Mouse (Mus musculus): Measurements from ENCODE around the gene Tefm. TPM values are rescaled to one million over a fixed set of nuclear protein-coding genes. Genes with fewer than 3 reads are reported as not detected.
"Not testable (repeated sequence)": the region's sequence is repeated elsewhere in the genome, so short reads cannot be mapped to it uniquely, and the experiment has no call there.

The Tefm gene
- polyA plus RNA-seq (2015; fragmentation: Nextera tagmentation; extraction: Ambion mirVana) = 26.5 and 27.8 TPM in 2 replicates

GRCm38 (mm10) chr11:80141825-80142521 lies at the start of gene Tefm:
Gene Tefm, minus strand, starts transcription at chr11:80142175.
- under 1% methylated on average over 40 of the region's 40 CpGs for WGBS
- peak; percentile 88 for ATAC-seq (ENCODE audit: insufficient read depth, low FRiP score, low read depth)
- peak within 1 kb of the TSS; percentile 73 for H3K4me2 ChIP-seq
- peaks cover under 1% of the 10 kb centered on the region; the same call in 1 of the 2 replicates for H3K36me3 ChIP-seq
- peaks cover 13% of the 10 kb centered on the region for H3K4me1 ChIP-seq
- peak within 1 kb of the TSS; percentile 48 for H3K9ac ChIP-seq
- peak within 1 kb of the TSS; percentile 58 for H3K4me3 ChIP-seq (replicated peaks)
- H3K9me3 ChIP-seq = no peaks in the 10 kb centered on the region
- H3K27me3 ChIP-seq (replicated peaks) = no peaks in the 10 kb centered on the region
- H3K27ac ChIP-seq = peak within 1 kb of the TSS; percentile 64

GRCm38 (mm10) chr11:80190280-80190679 lies 48.3 kb upstream of the Tefm start:
- Histone ChIP-seq H3K4me2 (no peak overlapping the region), H3K9me3 (no peaks in the 10 kb centered on the region), H3K27me3 (replicated peaks) (no peaks in the 10 kb centered on the region), H3K27ac (no peak overlapping the region), H3K4me1 (no peaks in the 10 kb centered on the region), H3K4me3 (replicated peaks) (no peak overlapping the region), H3K9ac (no peak overlapping the region), H3K36me3 (peaks cover 8% of the 10 kb centered on the region; the same call in 1 of the 2 replicates)
- ATAC-seq (ENCODE audit: insufficient read depth, low FRiP score, low read depth) = no peak
- WGBS = 58% methylated on average over 4 of the region's 4 CpGs

DNA sequence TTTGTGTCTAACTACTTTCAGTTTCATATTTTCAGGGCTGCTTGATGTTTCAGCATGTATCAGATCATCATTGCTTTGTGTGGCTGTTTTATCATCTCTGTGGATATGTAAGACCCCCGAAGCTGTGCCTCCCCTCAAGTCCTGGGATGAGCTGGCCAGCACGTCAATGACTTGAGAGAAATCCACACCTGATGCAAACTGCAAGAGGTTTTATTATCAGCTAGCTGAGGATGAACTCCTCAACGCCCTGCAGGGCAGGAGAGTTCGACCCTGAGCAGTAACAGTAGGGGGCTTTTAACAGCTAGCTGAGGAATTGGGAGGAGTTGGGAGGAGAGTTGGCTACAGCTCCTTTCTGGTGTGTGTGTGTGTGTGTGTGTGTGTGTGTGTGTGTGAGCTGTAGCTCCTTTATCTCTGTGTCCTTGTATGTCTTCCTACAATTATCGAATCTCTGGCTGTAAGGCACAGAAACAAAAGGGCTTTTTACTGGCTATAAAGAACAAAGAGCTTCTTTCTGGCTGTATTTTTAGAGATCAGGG lies 43.5 kb upstream of the Tefm start:
- not testable (repeated sequence) for H3K27ac ChIP-seq; H3K4me2 ChIP-seq; H3K9ac ChIP-seq; H3K9me3 ChIP-seq; H3K36me3 ChIP-seq; H3K4me1 ChIP-seq; ATAC-seq (ENCODE audit: insufficient read depth, low FRiP score, low read depth); H3K4me3 ChIP-seq (replicated peaks); H3K27me3 ChIP-seq (replicated peaks)
- WGBS = 71% methylated on average over 5 of the region's 5 CpGs

DNA sequence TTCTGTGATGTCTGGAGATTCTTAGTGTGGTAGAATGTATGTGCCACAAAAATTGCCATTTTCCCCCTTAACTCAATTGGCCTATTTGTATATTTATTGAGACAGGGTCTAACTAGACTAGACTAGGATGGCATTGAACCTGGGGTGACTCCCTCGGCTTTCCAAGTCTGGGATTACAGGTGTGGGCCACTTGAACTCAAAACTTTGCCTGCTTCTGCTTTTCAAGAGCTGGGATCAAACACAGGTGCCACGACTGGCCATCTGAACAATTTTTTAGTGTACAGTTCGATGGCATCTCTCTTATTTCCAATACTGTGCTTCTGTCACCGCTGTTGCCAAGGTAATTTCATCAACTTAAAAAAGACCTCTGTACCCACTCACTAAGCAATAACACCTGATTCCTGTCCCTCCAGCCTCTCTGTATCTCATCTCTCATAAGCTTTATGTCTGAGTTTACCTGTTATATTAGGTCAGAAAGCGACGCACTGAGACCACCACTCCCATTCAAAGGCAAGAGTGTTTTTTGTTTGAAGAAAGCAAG lies 42.6 kb upstream of the Tefm start:
- peak overlapping the region; percentile 91 for H3K4me3 ChIP-seq (replicated peaks)
- H3K9me3 ChIP-seq = no peaks in the 10 kb centered on the region
- WGBS = 79% methylated on average over 6 of the region's 6 CpGs
- no peaks in the 10 kb centered on the region for H3K27me3 ChIP-seq (replicated peaks)
- H3K4me1 ChIP-seq = no peaks in the 10 kb centered on the region
- H3K36me3 ChIP-seq = no peaks in the 10 kb centered on the region
- no peak for ATAC-seq (ENCODE audit: insufficient read depth, low FRiP score, low read depth)
- H3K27ac ChIP-seq = no peak overlapping the region
- no peak overlapping the region for H3K9ac ChIP-seq
- H3K4me2 ChIP-seq = peak overlapping the region; percentile 70

DNA sequence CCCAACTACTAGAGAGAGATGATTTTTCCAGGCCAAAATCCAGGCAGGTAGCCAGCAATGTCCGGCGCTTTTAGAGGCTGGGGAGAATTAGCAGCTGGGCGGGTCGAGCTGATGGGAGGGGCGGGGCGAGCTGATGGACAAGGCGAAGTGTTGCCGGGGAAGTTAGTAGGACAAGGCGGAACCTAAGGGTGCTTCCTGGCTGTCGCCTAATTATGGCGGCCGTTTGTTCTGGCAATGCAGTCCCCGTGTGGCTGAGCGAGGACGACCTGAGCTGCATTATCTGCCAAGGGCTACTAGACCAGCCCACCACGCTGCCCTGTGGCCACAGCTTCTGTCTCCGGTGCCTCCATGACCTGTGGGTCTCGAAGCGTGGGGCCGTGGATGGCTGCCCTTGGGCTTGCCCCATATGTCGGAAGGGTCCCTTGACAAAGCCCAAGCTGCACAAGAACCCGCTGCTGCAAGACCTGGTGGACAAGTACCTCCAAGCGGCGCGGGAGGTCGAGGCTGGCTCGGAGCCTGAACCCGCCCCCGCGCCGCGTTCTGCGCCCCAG lies 41.8 kb upstream of the Tefm start, which contains the start of gene Rnf135:
TSS of gene Rnf135 (plus strand) at position 147 of the 551 bp plus-strand sequence.
- Histone ChIP-seq H3K27ac (peak within 1 kb of the TSS; percentile 90), H3K4me2 (peak within 1 kb of the TSS; percentile 70), H3K27me3 (replicated peaks) (no peaks in the 10 kb centered on the region), H3K36me3 (no peaks in the 10 kb centered on the region), H3K9me3 (no peaks in the 10 kb centered on the region), H3K4me1 (no peaks in the 10 kb centered on the region), H3K9ac (peak within 1 kb of the TSS; percentile 69), H3K4me3 (replicated peaks) (peak within 1 kb of the TSS; percentile 91)
- peak; percentile 94 for ATAC-seq (ENCODE audit: insufficient read depth, low FRiP score, low read depth)
- under 1% methylated on average over 33 of the region's 33 CpGs for WGBS

GRCm38 (mm10) chr11:80183054-80183704 lies 41.2 kb upstream of the Tefm start:
- peak overlapping the region; percentile 90; the same call in 1 of the 2 replicates for H3K27ac ChIP-seq
- H3K27me3 ChIP-seq (replicated peaks) = not testable (repeated sequence)

GRCm38 (mm10) chr11:80181021-80181749 lies 39.2 kb upstream of the Tefm start:
- Histone ChIP-seq H3K4me3 (replicated peaks) (no peak overlapping the region), H3K27me3 (replicated peaks) (no peaks in the 10 kb centered on the region), H3K4me1 (no peaks in the 10 kb centered on the region), H3K9me3 (no peaks in the 10 kb centered on the region), H3K36me3 (no peaks in the 10 kb centered on the region), H3K9ac (no peak overlapping the region), H3K27ac (no peak overlapping the region), H3K4me2 (no peak overlapping the region)
- 58% methylated on average over 5 of the region's 5 CpGs for whole genome bisulfite sequencing
- ATAC-seq (ENCODE audit: insufficient read depth, low FRiP score, low read depth) = no peak

More at GRCm38 (mm10) chr11:80183054-80183704, 41.2 kb upstream of the Tefm start:
- H3K9me3 ChIP-seq, H3K9ac ChIP-seq, H3K4me1 ChIP-seq, H3K36me3 ChIP-seq: not testable (repeated sequence)
- peak overlapping the region; percentile 70 for H3K4me2 ChIP-seq
- peak overlapping the region; percentile 91 for H3K4me3 ChIP-seq (replicated peaks)
- 43% methylated on average over 12 of the region's 12 CpGs for WGBS
- ATAC-seq (ENCODE audit: insufficient read depth, low FRiP score, low read depth) = peak; percentile 67

- Histone ChIP-seq H3K27me3 (replicated peaks) (no peaks in the 10 kb centered on the region), H3K27ac (no peak overlapping the region), H3K36me3 (no peaks in the 10 kb centered on the region), H3K4me3 (replicated peaks) (no peak overlapping the region), H3K9me3 (no peaks in the 10 kb centered on the region), H3K9ac (no peak overlapping the region), H3K4me1 (no peaks in the 10 kb centered on the region), H3K4me2 (no peak overlapping the region)
- 79% methylated on average over 8 of the region's 8 CpGs for WGBS
- no peak for ATAC-seq (ENCODE audit: insufficient read depth, low FRiP score, low read depth)
Measured at GRCm38 (mm10) chr11:80178316-80178715, 36.3 kb upstream of the Tefm start.

DNA sequence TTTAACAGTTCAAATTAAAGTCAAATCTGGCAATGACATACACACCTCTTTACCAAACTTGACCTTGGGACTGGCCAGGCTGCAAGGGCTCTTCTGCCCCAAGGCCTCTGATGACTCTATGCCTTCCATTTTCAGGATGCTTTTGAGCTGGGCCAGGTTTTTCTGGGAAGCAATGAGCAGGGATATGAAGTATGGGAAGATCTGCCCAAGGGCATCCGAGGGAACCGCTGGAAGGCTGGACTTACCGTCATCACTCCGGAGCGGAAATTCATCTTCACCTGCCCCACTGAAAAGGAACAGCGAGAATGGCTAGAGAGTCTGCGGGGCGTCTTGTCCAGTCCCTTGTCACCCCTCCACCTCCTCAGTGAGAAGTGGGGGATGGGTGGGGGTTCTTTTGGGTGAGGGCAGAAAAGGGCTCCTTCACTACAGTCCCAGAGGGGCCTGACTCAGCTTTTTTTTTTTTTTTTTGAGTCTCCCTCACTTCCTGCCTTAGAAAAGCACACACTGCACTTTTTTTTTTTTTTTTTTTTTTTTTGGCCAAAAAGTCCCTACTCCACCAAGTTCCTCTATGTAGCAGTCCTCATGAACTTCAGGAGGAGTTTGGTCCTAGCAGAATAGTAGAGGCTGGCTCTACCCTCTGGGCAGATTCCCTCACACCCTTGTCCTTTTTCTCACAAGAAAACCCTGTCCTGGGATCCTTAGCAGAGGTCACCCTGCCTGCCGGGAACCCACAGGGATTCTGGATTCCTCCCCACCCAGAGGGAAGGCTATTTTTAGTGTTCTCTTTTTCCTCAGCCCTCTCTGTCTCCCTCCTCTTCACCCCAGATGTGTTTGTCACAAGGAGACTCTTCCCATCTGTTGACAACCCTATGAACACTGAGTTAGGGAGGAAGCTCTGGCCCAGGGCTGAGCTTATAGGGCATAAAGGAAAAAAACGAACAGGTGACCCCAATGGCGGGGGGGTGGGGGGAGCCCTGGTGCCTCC lies 35.2 kb upstream of the Tefm start:
- H3K4me2 ChIP-seq = no peak overlapping the region
- H3K27ac ChIP-seq = no peak overlapping the region; the same call in 1 of the 2 replicates
- H3K9ac ChIP-seq = no peak overlapping the region

GRCm38 (mm10) chr11:80173963-80174670 lies 32.1 kb upstream of the Tefm start:
- ATAC-seq (ENCODE audit: insufficient read depth, low FRiP score, low read depth) = no peak
- Histone ChIP-seq H3K27ac (no peak overlapping the region), H3K4me3 (replicated peaks) (no peak overlapping the region), H3K27me3 (replicated peaks) (no peaks in the 10 kb centered on the region), H3K4me2 (no peak overlapping the region), H3K4me1 (no peaks in the 10 kb centered on the region), H3K9me3 (no peaks in the 10 kb centered on the region), H3K36me3 (no peaks in the 10 kb centered on the region), H3K9ac (no peak overlapping the region)
- WGBS = 74% methylated on average over 11 of the region's 11 CpGs

More for the DNA sequence above, 35.2 kb upstream of the Tefm start:
- Histone ChIP-seq H3K9me3 (no peaks in the 10 kb centered on the region), H3K27me3 (replicated peaks) (no peaks in the 10 kb centered on the region), H3K4me3 (replicated peaks) (no peak overlapping the region), H3K4me1 (no peaks in the 10 kb centered on the region), H3K36me3 (no peaks in the 10 kb centered on the region)
- ATAC-seq (ENCODE audit: insufficient read depth, low FRiP score, low read depth) = no peak
- WGBS = 72% methylated on average over 11 of the region's 11 CpGs

Data from stomach, embryonic 15.5 days (tissue).